Mouse (Mus musculus): ENCODE results near the gene Ccnd2. TPM values are rescaled to one million over a fixed set of nuclear protein-coding genes. Genes with fewer than 3 reads are reported as not detected.
A peak's percentile ranks its signal among the peaks of the same experiment; 100 is the strongest.

Ccnd2 gene
- total RNA-seq, 2 experiments from 2014 or later, result 104 to 130 TPM

DNA sequence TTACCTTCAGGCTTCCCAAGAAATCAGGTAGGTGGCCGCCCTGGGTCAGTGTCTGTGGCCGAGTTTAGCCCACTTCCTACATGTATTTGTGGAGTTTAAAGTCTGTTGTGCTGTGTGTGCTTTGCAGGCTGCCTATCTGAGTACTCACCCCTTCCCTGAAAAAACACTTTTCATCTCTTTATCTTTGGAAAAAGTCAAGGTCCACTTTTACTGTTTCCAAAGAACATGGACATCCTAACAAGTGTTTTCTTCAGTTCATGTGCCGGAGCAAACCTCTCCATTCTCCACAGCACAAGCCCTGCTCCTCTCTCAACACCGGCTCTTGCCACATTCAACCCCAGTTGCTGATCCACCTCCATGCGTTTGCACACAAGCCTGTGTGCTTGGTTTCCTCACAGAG is 29.0 kb downstream of the Ccnd2 start:
- intact Hi-C loops (cut with DNase I), result no loop called here
- DNase-seq (ENCODE audit: extremely low spot score in 1 of 2, low spot score in 2 of 2), result no peak

DNA sequence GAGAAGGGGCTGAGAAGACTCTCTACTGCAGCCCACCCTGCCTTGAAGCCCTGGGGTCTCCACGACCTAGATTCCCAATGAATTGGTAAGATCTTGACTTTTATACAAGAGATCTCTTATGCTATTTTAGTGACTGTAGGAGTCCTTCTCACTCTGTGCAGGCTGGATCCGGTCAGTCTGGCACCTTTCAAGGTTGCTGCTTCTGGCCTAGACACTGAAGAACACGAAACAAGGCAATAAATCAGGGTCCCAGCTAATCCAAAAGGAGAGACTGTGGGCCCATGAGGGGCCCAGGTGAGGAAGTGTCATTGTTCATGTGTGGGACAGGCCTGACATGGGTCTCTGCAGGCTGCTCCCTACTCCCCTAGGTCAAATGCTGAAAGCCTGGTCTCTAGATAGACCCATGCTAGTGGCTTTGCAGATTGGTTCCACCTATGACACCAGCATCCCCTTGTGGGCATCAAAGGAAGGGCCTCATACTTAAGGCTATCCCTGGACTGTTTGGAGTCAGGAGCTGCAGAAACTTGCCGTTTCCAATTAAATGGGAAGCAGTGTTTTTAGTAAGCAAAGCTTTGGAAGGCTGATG is 29.7 kb downstream of the Ccnd2 start:
- DNase-seq (ENCODE audit: extremely low spot score in 1 of 2, low spot score in 2 of 2), result no peak
- intact Hi-C loops (cut with DNase I), result no loop called here

DNA sequence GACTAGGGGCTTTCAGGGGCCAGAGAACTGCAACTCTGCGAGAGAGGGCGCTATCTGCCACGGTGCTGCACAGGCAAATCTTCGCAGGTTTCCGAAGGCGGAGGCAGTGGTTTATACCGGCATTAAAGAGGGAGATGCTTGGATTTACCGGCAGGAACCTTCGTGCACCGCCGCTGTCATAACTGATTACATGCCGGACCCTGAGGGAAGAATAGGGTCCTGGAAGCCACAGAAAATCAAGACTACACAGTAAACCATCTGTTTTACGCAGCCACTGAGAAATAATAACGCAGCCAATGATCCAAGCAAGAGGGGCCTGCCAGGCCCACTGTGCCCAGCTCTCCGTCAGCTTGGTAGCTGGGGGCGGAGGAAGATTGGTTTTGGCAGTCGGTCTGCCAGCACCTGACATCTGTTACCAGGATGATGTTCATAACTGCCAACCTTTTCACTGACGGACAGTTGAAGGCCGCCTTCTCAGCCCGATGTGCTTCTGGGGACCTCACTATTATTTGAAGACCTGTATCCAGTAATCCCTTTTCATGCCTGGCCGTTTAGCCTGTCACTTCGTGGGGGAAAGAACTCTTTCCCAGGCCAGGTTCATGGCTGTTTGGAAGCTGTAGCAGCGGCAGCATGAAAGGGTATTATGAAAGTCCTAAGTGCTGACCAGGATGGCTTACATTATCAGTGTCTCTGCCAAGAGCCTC is 37.1 kb downstream of the Ccnd2 start:
- no peak for DNase-seq (ENCODE audit: extremely low spot score in 1 of 2, low spot score in 2 of 2)
- intact Hi-C loops (cut with DNase I), result no loop called here

DNA sequence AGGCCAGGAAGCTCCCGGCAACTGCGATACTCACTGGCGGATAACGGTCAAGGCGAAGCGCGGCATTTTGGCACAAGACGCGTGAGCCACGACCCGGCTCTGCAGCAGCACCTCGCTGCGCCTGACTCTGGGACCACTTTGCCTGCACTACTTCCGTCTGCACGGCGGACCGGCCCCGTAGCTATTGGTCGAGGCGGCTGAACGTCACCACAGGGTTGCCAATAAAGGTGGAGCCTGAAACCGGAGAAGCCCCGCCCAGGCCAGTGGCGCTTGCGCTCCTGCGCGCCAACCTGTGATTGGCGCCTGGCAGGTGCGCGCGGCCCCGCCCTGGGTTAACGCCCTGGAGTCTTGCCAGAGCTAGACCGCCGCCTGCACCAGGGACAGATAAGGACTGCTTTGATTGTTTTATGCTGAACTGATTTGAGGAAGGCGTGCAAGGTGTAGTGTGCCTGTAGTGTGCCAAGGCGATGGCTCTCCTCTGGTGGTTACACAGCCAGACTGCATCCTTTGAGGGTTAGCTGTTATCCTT is 42.5 kb downstream of the Ccnd2 start, which contains the start of gene Tigar:
Tigar (minus strand) TSS at position 156 of the 529 bp plus-strand sequence.
- intact Hi-C loops (cut with DNase I), result no loop called here
- peak; percentile 93 for DNase-seq (ENCODE audit: extremely low spot score in 1 of 2, low spot score in 2 of 2)

DNA sequence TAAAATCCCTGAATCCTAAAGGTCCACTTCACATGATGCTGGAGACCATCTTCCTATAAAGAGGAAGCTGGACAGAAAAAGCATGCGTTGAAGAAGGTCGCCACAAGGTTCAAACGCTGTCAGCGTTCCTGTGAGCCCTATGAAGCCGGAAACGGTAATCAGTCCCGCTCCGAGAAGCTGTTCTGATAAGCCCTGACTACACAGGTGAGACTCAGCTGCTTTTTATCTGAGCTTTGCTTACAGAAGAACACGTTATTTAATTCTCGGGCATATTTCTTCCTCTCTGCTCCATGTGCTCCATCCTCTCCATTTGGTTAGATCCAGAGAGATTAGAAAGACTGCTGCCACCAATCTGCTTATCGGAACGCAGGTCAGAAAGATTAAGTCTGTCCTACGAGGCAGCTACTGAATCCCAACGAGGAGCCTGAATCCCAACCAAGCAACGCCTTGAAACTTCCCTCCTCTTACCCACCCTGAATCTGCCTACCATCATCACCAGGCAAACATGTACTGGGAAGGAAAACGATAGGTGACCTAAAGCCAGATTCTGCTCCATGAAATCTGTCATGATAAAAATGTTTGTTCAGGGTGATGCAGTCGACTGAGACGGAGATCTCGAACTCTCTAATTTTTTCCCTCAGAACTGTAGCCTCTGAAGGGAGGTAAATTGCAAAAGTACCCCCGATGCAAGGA is 43.5 kb downstream of the Ccnd2 start:
- intact Hi-C loops (cut with DNase I), result no loop called here
- DNase-seq (ENCODE audit: extremely low spot score in 1 of 2, low spot score in 2 of 2), result no peak

DNA sequence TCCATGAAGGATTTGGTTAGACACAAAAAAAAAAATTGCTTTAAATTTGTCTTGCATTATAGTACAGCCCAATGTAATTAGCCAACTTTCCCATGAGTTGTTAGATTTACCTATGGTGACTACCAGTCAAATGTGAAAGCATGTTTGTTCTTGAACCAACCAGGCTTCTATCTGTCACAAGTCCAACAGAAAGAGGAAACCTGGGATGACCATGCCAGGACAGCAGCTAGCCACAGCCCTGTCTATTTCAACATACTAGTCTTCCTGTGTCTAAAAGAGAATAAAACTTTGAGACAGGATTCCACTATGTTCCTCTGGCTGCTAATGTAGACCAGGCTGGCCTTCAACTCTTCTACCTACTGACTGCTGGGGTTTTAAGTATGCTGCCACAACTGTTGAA is 44.6 kb downstream of the Ccnd2 start:
- intact Hi-C loops (cut with DNase I), result no loop called here
- DNase-seq (ENCODE audit: extremely low spot score in 1 of 2, low spot score in 2 of 2), result no peak

DNA sequence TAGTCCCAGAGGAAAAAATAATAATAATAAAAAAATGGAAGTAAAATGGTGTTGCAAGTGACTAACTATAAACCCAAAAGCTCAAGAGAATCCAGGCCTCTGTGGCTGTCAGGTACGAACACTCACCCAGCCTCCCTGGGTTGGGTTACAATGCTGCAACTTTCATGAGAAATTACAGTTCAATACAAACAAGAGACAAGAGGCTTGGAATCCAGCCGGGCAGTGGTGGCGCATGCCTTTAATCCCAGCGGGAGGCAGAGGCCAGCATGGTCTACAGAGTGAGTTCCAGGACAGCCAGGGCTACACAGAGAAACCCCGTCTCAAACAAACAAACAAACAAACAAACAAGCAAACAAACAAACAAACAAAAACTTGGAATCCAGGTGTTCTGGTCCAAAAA is 45.3 kb downstream of the Ccnd2 start:
- DNase-seq (ENCODE audit: extremely low spot score in 1 of 2, low spot score in 2 of 2), result no peak
- intact Hi-C loops (cut with DNase I), result no loop called here

DNA sequence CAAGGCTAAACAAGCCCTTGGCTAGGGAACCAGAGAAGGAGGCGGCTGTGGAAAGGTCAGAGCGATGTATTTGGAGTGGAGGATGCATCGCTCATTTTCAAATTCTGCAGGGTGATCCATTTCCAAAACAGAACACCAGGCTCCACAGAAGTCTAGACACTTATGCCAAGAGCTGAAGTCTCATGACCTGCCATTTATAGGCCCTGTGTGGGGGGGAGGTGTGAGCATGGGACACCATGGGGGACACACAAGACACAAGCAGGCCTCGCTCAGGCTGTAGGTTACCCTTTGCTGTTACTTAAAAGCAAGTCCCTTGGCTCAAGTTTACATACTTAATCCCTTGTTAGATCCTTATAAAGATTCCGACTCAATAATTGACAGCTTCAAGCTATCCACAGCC is 45.8 kb downstream of the Ccnd2 start:
- DNase-seq (ENCODE audit: extremely low spot score in 1 of 2, low spot score in 2 of 2), result no peak
- intact Hi-C loops (cut with DNase I), result no loop called here

DNA sequence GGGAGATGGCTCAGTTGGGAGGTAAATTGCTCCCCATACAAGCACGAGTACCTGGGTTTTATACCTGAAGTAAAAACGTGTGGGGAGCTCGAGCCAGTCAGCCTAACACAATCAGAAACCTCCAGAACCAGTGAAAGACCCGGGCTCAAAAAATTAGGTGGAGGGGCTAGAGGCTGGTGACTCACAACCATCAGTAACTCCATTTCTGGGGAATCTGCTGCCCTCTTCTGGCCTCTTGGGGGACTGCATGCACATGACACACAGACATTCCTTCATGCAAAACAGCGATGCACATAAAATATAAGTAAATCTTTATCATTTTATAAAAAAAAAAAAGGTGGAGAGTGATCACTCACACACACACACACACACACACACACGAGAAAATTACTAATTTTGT is 46.9 kb downstream of the Ccnd2 start:
- DNase-seq (ENCODE audit: extremely low spot score in 1 of 2, low spot score in 2 of 2), result peak; percentile 29 to 52
- intact Hi-C loops (cut with DNase I), result no loop called here

DNA sequence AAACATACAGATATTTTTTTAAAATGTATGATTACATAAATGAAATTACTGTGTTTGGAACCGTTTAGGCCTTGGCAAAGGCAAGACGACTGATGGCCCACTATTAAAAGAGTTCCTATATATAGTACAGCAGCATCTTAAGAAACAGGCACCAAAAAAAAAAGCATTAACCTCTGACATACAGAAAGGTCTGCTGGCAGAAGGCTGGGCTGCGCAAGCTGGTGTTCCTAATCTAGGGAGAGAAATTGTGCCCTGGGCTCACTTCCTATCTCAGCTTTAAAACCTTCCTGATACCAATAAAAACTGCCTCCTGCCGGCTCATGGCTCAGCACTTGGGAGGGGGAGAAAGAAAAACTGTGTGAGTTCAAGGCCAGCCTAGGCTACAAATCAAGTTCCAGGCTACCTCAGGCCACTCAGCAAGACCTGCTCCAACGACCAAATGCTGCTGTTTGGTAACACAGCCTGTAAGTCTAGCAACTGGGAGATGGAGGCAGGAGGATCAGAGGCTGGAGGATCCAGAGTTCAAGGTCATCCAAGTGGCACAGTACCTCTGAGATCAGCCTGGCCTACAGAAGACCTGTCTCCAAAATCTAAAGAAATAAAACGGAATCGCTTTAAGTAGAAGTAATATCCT is 47.5 kb downstream of the Ccnd2 start:
- intact Hi-C loops (cut with DNase I), result no loop called here
- DNase-seq (ENCODE audit: extremely low spot score in 1 of 2, low spot score in 2 of 2), result no peak

DNA sequence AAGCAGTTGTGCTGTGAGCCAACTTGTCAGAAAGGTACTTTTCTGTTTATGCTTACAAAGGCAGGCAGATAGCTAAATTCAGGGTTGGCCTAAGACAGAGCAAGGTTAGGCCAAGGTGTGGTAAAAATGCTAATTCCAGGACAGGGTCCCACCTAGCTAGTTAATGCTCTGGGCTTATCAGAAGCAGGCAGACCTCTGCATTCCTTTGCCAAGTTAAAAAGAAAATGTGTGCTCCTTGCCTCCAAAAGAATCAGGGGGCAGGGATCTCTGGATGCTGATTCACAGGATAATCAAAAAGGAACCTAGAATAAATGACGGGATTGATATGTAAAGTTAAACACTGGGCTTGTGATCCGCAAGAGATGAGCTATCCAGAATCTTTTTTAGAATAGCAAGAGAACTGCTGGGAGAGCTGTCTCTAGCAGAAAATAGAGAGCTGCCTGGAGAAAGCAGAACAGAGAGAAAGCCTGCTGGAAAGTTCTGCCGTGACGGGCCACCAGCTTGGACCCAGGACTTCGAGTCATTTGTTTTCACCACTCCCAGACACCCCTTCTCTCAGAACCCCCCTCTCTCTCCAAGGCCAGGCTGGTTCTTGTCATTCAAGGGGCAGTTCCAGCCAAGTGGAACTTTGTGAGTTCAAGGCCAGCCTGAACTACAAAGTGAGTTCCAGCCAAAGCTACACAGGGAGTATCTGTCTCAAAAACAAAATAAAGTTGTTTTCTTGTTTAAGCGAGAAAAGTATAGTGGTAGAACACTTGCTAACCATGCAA is 48.3 kb downstream of the Ccnd2 start:
- DNase-seq (ENCODE audit: extremely low spot score in 1 of 2, low spot score in 2 of 2), result no peak
- intact Hi-C loops (cut with DNase I), result no loop called here

DNA sequence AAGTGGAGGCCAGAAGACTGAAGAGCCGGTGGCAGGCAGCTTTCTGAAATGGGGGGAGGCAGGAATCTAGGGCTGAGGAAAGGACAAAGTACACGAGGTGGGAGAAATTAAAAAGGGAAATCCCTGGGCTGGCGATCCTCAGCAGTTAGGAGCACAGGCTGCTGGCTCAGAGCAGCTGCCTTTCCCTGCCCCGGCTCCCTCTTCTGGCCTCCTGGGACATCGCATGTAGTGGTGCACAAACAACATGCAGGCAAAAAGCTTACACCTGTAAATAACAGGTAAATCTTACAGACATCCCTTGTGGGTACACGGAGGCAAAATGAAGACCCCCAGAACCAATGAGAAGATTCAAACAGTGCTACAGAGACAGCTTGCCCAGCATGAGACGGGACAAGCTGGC is 57.4 kb downstream of the Ccnd2 start:
- intact Hi-C loops (cut with DNase I), result no loop called here
- DNase-seq (ENCODE audit: extremely low spot score in 1 of 2, low spot score in 2 of 2), result no peak

DNA sequence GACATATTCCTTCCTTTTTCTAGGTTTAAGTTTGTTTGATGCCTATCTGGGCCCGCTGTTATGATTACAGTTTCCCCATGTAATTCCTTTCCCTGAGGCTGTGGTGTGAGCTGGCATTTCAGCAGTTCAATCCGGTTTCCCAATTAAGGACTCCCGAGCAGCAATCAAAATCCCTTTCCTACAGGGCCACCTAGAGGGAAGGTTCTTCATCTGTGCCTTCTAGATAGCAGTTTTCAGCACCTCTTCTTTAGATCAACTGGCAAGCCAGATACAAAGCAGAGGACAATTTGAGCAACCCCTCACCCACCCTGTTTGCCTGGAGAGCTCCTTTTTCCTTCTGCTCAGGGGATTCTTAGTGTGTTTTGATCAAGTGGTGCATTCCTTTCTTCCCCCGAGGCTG is 65.3 kb downstream of the Ccnd2 start:
- DNase-seq (ENCODE audit: extremely low spot score in 1 of 2, low spot score in 2 of 2), result peak; percentile 48 to 49
- intact Hi-C loops (cut with DNase I), result loop anchor here (5.0 to 10.0 kb wide), 2 partner anchors 129 to 242 kb away; partner anchors contain the start of gene Ndufa9

DNA sequence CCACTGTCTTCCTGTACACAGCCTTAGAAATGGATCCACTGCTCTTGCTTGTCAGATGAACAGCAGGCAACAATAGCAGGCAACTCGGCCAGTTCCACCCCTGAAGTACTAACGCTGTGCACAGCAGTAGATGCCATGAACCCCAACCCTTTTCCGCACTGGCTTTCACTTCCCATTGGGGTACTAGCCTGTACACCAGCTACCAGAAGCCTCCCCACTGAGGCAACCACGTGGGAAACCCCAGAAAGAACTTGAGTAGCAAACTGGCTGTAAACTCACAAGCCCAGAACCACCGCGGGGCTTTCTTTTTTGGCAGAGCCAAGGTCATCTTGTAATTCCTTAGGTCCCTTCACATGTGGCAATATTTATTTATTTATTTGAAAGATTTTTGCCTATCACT is 70.2 kb downstream of the Ccnd2 start:
- no peak for DNase-seq (ENCODE audit: extremely low spot score in 1 of 2, low spot score in 2 of 2)
- intact Hi-C loops (cut with DNase I), result loop anchor here (10.0 kb wide), 1 partner anchor 237 kb away; the partner anchor contains the start of gene Ndufa9

DNA sequence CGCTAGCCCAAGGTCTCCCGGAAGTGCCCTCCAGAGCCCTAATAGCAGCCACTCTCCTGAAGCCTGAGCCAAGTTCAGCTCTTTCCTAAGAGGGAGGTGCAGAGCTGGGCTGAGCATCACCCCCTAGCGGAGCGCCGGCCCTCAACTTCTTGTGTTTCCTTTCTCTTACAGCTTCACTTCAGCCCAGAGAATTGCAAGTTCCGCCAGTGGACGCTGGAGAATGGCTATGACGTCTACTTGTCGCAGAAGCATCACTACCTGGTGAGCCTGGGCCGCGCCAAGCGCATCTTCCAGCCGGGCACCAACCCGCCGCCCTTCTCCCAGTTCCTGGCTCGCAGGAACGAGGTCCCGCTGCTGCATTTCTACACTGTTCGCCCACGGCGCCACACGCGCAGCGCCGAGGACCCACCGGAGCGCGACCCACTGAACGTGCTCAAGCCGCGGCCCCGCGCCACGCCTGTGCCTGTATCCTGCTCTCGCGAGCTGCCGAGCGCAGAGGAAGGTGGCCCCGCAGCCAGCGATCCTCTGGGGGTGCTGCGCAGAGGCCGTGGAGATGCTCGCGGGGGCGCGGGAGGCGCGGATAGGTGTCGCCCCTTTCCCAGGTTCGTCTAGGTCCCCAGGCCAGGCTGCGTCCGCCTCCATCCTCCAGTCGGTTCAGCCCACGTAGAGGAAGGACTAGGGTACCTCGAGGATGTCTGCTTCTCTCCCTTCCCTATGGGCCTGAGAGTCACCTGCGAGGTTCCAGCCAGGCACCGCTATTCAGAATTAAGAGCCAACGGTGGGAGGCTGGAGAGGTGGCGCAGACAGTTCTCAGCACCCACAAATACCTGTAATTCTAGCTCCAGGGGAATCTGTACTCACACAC is 71.9 kb downstream of the Ccnd2 start:
- DNase-seq (ENCODE audit: extremely low spot score in 1 of 2, low spot score in 2 of 2), result peak; percentile 65 to 69
- intact Hi-C loops (cut with DNase I), result loop anchor here (10.0 kb wide), 1 partner anchor 235 kb away; the partner anchor contains the start of gene Ndufa9
